Mouse (Mus musculus) c-Kit-negative CD71-positive TER-119-positive erythroid progenitor cells, embryonic 14.5 days (primary cell): ENCODE measurements around the gene Olfr1450.
"Not testable (repeated sequence)": the region's sequence is repeated elsewhere in the genome, so short reads cannot be mapped to it uniquely, and the experiment has no call there.

ENCODE experiments used
- DNase-seq: peaks from one replicate; pipeline ENCODE4 v3.0.0-alpha.2; 2013; ENCODE audit warnings: low read depth, low spot score

Gene Olfr1450

GRCm38 (mm10) chr19:12949958-12950357 lies at the start of gene Olfr1450:
Gene Olfr1450 (plus strand): TSS chr19:12950258.
- DNase-seq, result no peak

- no peak for DNase-seq
Observed at GRCm38 (mm10) chr19:12903643-12904042, 46.4 kb upstream of the Olfr1450 start, which contains the start of gene Olfr1447. Gene Olfr1447 (minus strand): TSS chr19:12903743.

GRCm38 (mm10) chr19:12924319-12924718 lies 25.7 kb upstream of the Olfr1450 start, which contains the start of gene Olfr1448:
Gene Olfr1448 (minus strand): TSS chr19:12924419.
- no peak for DNase-seq

- no peak for DNase-seq
Observed at GRCm38 (mm10) chr19:12930540-12930939, 19.5 kb upstream of the Olfr1450 start, which contains the start of gene Olfr1449. Gene Olfr1449 (plus strand): TSS chr19:12930840.

GRCm38 (mm10) chr19:12970082-12970481 lies 20.0 kb downstream of the Olfr1450 start:
- DNase-seq, result not testable (repeated sequence)

GRCm38 (mm10) chr19:12992316-12992715 lies 42.3 kb downstream of the Olfr1450 start:
- DNase-seq, result not testable (repeated sequence)

- no peak for DNase-seq
Observed at GRCm38 (mm10) chr19:12994714-12995113, 44.7 kb downstream of the Olfr1450 start, which contains the start of gene Olfr1451. Gene Olfr1451 (plus strand): TSS chr19:12995014.
